In genomic region chrX:134420097-134420496, GRCm38 (mm10) we compare ENCODE assay signal across 46 mouse cellular contexts. TPM values are rescaled to one million over a fixed set of nuclear protein-coding genes. Genes with fewer than 3 reads are reported as not detected.
"Had no signal": no experiment of that assay in that cellular context is flagged by ENCODE, and none has a peak within 500 bp of the region (broad histone marks: within the 10 kb centered on the region; RNA-seq: fewer than 3 reads in every experiment).

No protein-coding gene starts in this region.

- H3K36me3 ChIP-seq: heart, embryonic 12.5 days; heart, embryonic 13.5 days; heart, embryonic 15.5 days; hindbrain, embryonic 10.5 days; hindbrain, embryonic 12.5 days; hindbrain, embryonic 13.5 days; hindbrain, embryonic 15.5 days; intestine, embryonic 15.5 days; kidney, embryonic 15.5 days had no signal

- H3K27me3 ChIP-seq: heart, embryonic 12.5 days; heart, embryonic 13.5 days; heart, embryonic 15.5 days; hindbrain, embryonic 12.5 days; hindbrain, embryonic 13.5 days; hindbrain, embryonic 15.5 days; intestine, embryonic 15.5 days; kidney, embryonic 15.5 days had no signal

- DNase-seq: heart, postnatal 10 days; heart, postnatal 14 days; heart, postnatal 36 days; heart, postnatal 4 days; kidney, adult 11 months; kidney, adult 18-20 months; kidney, adult 2 months; kidney, adult 8-10 months; kidney, adult 9 months; kidney, postnatal 10 days; kidney, postnatal 14 days; kidney, postnatal 25 days; kidney, postnatal 36 days; kidney, postnatal 4 days; layer of hippocampus, adult 9-11 months; layer of hippocampus, postnatal 36 days had no signal

- H3K4me2 ChIP-seq: heart, embryonic 11.5 days; heart, embryonic 12.5 days; heart, embryonic 13.5 days; heart, embryonic 15.5 days; hindbrain, embryonic 12.5 days; hindbrain, embryonic 13.5 days; hindbrain, embryonic 14.5 days; hindbrain, embryonic 15.5 days; intestine, embryonic 15.5 days; kidney, embryonic 15.5 days had no signal

- H3K27ac ChIP-seq: heart, embryonic 13.5 days; heart, embryonic 15.5 days; hindbrain, embryonic 10.5 days; hindbrain, embryonic 12.5 days; hindbrain, embryonic 13.5 days; hindbrain, embryonic 14.5 days; hindbrain, embryonic 15.5 days; hindbrain, postnatal 0 days; intestine, embryonic 15.5 days; kidney, embryonic 15.5 days; kidney, postnatal 0 days; layer of hippocampus, adult 2 months; left cerebral cortex, adult 2 months had no signal

- H3K9me3 ChIP-seq: heart, embryonic 12.5 days; heart, embryonic 13.5 days; heart, embryonic 15.5 days; hindbrain, embryonic 10.5 days; hindbrain, embryonic 12.5 days; hindbrain, embryonic 13.5 days; hindbrain, embryonic 15.5 days; intestine, embryonic 15.5 days; kidney, embryonic 15.5 days had no signal

- H3K9ac ChIP-seq: heart, embryonic 12.5 days; heart, embryonic 13.5 days; heart, embryonic 15.5 days; hindbrain, embryonic 12.5 days; hindbrain, embryonic 13.5 days; hindbrain, embryonic 14.5 days; hindbrain, embryonic 15.5 days; intestine, embryonic 15.5 days; kidney, embryonic 15.5 days had no signal

- ATAC-seq: hindbrain, embryonic 16.5 days; hindbrain, postnatal 0 days; inflammation-experienced regulatory T-cells, adult 6 months; intestine, embryonic 15.5 days; intestine, embryonic 16.5 days; intestine, postnatal 0 days had no signal

- H3K4me1 ChIP-seq: heart, embryonic 12.5 days; heart, embryonic 13.5 days; heart, embryonic 15.5 days; hindbrain, embryonic 10.5 days; hindbrain, embryonic 12.5 days; hindbrain, embryonic 13.5 days; hindbrain, embryonic 15.5 days; intestine, embryonic 15.5 days; kidney, embryonic 15.5 days had no signal

- H3K4me3 ChIP-seq: heart, embryonic 12.5 days; heart, embryonic 13.5 days; heart, embryonic 15.5 days; hindbrain, embryonic 10.5 days; hindbrain, embryonic 12.5 days; hindbrain, embryonic 13.5 days; hindbrain, embryonic 15.5 days; intestine, embryonic 15.5 days; kidney, embryonic 15.5 days; layer of hippocampus, adult 2 months; left cerebral cortex, adult 2 months had no signal

RNA-seq across cellular contexts. Expression of gene Drp2, which starts 15.7 kb away (rescaled TPM):
- total RNA-seq: hematopoietic stem cell, adult 5-6 weeks had no signal

RNA-seq across cellular contexts. Expression of gene Taf7l, which starts 56.2 kb away (rescaled TPM):
- total RNA-seq: heart, postnatal 10 days; heart, postnatal 14 days; heart, postnatal 25 days; heart, postnatal 36 days; heart, postnatal 4 days; hematopoietic stem cell, adult 5-6 weeks; hindbrain, postnatal 0 days; layer of hippocampus, adult 18-20 months; layer of hippocampus, adult 2 months; layer of hippocampus, postnatal 10 days; layer of hippocampus, postnatal 14 days; layer of hippocampus, postnatal 36 days; left cerebral cortex, adult 18-20 months had no signal
- polyA plus RNA-seq: heart, embryonic 11.5 days; heart, embryonic 12.5 days; heart, embryonic 13.5 days; heart, embryonic 14.5 days; heart, embryonic 15.5 days; heart, embryonic 16.5 days; heart, postnatal 0 days; hindbrain, embryonic 10.5 days; hindbrain, embryonic 12.5 days; hindbrain, embryonic 15.5 days; inflammation-experienced regulatory T-cells, adult 6 months; intestine, embryonic 15.5 days; intestine, embryonic 16.5 days; intestine, postnatal 0 days; kidney, adult 2 months; kidney, embryonic 14.5 days; kidney, embryonic 15.5 days; kidney, postnatal 0 days; large intestine, adult 2 months had no signal
